Mouse (Mus musculus): ENCODE data around the gene Nbea.

The Nbea gene

DNA sequence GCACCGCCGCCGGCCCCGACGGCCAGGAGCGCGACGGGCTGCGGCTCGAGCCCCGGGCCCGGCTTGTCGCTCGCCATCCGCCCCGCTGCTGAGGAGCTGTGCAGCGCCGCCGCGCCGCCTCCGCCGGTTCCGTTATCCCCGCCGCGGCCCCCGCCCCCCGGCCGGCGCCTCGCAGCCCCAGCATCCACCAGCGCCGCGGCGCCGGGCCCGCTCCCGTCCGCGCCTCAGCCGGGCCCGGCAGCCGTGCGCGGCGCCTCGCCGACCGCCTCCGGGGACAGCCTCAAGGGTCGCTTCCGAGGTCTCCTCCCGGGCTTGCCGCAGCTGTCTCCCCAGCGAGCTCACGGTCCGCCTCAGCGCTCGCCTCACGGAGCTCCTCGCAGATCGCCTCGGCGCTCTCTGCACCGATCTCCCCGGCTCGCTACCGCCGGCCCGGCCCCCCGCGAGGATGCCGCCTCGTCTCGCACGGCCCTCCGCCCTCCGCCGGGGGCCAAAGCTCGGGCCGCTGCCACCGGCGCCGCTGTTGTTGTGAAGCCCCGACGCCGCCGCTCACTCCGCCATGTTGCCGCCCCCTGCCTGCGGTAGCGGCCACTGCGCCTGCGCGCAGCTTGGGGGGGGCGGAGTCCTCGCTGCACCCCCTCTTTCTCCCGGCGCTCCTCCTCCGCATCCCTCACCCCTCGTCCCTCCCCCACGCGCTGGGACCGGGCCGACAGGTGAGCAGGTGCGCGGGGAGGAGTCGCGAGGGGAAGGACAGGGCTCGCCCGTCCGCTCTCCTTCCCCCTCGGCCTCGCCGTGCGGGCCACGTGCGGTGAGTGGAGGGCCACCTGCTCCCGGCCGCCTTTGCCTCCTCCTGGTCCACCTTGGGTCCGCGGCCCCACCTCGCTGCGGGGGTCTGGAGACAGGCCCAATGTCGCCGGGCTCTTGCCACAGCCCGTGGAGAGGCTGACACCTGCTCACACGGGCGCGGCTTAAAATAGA is at the start of gene Nbea:
Gene Nbea, minus strand, starts transcription at position 543 of the 975 bp plus-strand sequence.
- in situ Hi-C loops (cut with MboI; ENCODE audit: unreplicated experiment in 2 of 2) = no loop called here

DNA sequence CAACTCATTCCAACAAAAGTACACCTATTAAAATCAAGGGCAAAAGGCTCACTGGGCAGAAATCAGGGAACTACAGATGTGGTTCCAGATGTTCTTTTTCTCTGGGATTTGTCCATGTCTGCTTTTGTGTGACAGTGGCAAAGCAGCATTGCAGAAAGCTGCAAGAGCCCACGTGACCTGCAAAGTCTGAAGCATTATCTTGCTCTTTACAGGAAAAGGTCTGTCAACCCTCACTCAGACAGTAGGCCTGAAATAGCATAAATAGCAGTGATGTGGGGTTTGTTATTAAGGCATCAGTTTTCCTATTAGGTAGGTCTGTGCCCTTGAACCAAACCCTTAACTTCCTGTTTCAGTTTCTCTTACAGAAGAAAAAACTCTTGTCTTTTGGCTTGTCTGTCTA is 45.8 kb upstream of the Nbea start:
- in situ Hi-C loops (cut with MboI; ENCODE audit: unreplicated experiment in 2 of 2) = no loop called here

DNA sequence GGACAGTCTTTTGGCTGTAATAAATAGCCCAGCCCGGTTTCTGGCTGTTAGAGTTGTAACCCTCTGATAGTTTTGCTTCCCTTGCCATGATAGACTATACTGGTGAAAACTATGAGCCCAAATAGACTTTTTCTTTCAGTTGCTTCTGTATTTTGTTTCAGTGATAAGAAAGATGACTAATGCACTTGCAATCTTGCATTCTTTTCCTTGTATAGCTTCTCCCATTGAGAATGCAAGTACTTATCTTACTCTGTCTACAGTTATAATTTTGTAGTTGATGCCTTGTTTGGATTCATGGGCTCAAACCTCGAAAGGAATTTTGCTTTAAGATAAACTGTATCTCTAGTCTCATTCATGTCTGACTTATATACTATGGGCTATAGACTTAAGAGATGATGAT is 32.5 kb upstream of the Nbea start:
- in situ Hi-C loops (cut with MboI; ENCODE audit: unreplicated experiment in 2 of 2) = no loop called here

GRCm38 (mm10) chr3:56203968-56204367 is 20.5 kb upstream of the Nbea start:
- in situ Hi-C loops (cut with MboI; ENCODE audit: unreplicated experiment in 2 of 2) = no loop called here

- in situ Hi-C loops (cut with MboI; ENCODE audit: unreplicated experiment in 2 of 2) = no loop called here
Measured at GRCm38 (mm10) chr3:56188238-56188637, 4.7 kb upstream of the Nbea start.

DNA sequence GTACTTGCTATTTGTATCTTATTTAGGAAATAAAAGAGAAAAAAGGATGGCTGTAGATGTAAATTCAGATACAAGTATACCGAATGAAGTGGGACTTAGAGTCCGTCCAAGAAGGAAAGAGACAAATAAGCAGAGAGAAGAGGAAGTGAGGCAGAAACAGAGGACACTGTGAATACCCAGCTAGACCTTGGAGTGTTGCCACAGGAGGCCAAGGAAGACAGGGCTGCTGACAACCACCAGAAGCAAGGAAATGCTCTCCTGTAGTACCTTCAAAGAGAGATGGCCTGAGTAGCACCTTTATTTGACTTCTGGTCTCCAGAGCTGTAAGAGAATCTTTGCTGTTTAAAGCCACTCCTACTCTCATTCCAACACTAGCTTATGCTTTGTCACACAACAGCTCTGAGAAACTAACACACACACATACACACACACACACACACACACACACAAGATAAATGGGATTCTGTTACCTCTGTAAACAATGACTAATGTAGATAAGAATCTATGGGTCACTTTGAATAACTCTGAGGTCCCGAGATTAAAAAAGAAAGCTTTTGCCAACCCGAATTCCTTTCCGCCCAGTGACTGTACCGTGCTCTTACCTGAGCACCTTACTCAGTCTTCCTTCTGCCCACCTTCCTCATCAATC is 3.8 kb upstream of the Nbea start:
- in situ Hi-C loops (cut with MboI; ENCODE audit: unreplicated experiment in 2 of 2) = no loop called here

- in situ Hi-C loops (cut with MboI; ENCODE audit: unreplicated experiment in 2 of 2) = no loop called here
Measured at GRCm38 (mm10) chr3:56182371-56183158, 936 bp downstream of the Nbea start.

GRCm38 (mm10) chr3:56181991-56182370 is 1.5 kb downstream of the Nbea start:
- in situ Hi-C loops (cut with MboI; ENCODE audit: unreplicated experiment in 2 of 2) = no loop called here

DNA sequence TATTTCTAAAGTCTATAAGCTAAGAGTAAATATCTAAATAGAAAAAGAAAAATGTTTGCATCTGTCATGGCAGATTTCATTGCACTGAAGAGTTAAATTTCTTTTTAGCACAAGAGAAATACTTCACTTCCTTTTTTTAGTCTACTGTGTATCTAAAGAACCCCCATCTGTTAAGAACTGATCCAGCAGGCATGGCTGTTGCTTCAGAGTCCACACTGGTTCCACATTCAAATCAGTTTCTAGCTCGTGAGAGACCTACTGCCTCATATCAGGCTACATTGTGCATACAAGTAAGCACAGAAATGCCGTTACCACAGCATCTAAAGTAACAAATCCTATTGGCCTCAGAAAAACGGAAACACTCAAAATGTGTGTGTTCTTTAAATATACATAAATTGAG is 2.5 kb downstream of the Nbea start:
- in situ Hi-C loops (cut with MboI; ENCODE audit: unreplicated experiment in 2 of 2) = no loop called here

GRCm38 (mm10) chr3:56157864-56158263 is 25.6 kb downstream of the Nbea start:
- in situ Hi-C loops (cut with MboI; ENCODE audit: unreplicated experiment in 2 of 2) = no loop called here

DNA sequence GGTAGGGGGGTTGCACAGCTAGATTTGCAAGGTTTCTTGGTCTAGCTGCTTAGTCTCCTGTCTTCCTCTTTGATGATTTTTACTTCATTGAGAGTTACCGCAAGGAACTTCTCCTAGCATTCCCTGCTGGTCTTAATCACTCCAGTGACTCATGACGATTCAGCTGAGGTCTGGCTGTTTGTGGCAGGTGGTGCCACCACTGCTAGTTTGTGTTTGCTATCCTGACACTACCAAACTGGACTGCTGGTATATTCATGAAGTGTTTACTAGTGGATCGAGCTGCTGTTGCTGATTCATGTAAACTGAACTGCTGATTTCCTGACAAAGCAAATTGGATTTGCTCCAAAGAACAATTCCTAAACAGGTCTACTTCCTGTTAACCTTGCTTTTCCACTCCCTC is 56.8 kb downstream of the Nbea start:
- in situ Hi-C loops (cut with MboI; ENCODE audit: unreplicated experiment in 2 of 2) = no loop called here

GRCm38 (mm10) chr3:56116647-56117046 is 66.9 kb downstream of the Nbea start:
- in situ Hi-C loops (cut with MboI; ENCODE audit: unreplicated experiment in 2 of 2) = no loop called here

- in situ Hi-C loops (cut with MboI; ENCODE audit: unreplicated experiment in 2 of 2) = no loop called here
Measured at GRCm38 (mm10) chr3:56108101-56108500, 75.4 kb downstream of the Nbea start.

GRCm38 (mm10) chr3:56097105-56097504 is 86.4 kb downstream of the Nbea start:
- in situ Hi-C loops (cut with MboI; ENCODE audit: unreplicated experiment in 2 of 2) = no loop called here

- in situ Hi-C loops (cut with MboI; ENCODE audit: unreplicated experiment in 2 of 2) = no loop called here
Measured at GRCm38 (mm10) chr3:56079015-56079612, 104.4 kb downstream of the Nbea start.

DNA sequence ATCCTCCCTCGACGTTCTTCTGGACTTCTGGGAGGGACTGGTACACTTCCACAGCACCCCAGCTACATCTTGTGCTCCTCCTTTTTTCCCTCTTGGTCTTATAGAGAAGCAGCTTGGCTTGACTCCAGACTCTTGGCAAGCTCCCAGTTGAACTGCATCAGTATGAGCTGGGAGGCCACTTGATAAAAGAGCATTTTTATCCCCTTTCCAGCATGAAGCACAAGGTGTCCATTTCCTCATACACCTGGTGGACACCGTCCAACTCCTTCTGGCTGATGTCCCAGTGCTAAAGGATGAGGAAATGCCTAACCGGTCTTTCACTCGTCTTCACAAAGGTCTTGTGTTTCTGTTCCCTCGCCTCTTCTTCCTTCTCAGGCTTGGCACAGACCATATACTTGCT is 115.7 kb downstream of the Nbea start:
- in situ Hi-C loops (cut with MboI; ENCODE audit: unreplicated experiment in 2 of 2) = no loop called here

- in situ Hi-C loops (cut with MboI; ENCODE audit: unreplicated experiment in 2 of 2) = no loop called here
Measured at GRCm38 (mm10) chr3:56066360-56067040, 117.0 kb downstream of the Nbea start.

DNA sequence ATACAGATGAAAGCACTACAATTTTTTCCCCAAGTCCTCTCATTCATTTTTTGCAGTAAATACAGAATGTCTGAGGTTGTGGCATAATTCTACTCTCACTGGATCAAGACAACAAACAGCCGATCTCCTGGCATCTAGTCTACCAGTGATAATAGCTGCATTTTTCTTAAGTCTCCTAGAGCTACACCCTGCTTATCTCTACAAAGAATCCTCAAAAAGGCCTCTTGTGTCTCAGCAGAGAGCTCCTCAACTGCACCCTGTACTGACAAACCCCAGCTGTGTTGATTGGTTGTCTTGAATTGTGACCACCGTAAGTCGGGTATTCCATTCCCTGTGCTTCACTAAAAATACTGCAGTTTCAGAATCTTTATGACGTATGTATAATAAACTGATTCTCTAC is 118.3 kb downstream of the Nbea start:
- in situ Hi-C loops (cut with MboI; ENCODE audit: unreplicated experiment in 2 of 2) = no loop called here

DNA sequence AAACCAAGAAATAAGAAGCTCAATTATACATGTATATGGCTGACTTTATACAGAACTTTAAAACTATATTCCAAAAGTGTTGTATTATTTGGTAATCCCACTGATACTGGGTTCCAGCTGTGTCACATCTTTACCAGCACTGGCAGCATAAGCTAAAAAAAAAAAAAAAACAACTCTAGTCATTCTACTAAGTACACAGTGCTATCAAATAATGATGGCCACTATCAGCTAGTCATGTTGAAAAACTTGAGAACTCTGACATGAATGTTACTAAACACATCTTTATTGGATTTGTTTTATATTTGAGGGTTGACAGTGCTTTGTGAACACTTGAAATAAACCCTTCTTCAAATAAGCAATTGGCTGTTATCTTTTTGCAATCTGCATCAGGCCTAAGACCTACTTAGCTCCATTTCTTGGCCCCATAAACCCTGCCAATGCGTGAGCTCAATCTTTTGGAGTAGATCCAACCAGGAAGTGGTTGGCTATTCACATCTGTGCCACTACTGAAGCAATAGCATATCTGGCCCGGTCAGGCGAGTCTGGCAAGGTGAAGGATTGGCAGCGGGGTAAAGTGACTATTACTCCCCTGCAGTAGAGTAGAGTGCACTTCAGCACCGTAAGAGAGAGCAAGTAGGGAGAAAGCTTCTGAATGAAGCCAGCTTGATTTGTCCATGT is 137.7 kb downstream of the Nbea start:
- in situ Hi-C loops (cut with MboI; ENCODE audit: unreplicated experiment in 2 of 2) = no loop called here

- in situ Hi-C loops (cut with MboI; ENCODE audit: unreplicated experiment in 2 of 2) = no loop called here
Measured at GRCm38 (mm10) chr3:56043091-56043490, 140.4 kb downstream of the Nbea start.

Data from v-Abl transformed pro-B cells (cell line).